Mouse (Mus musculus) brown adipose tissue, adult 24 weeks (tissue): Measurements from ENCODE around the gene Gabbr2. TPM values are rescaled to one million over a fixed set of nuclear protein-coding genes. Genes with fewer than 3 reads are reported as not detected.

Source experiments
- H3K27ac ChIP-seq: fragments of 200-500 bp; replicated peaks from 2 replicates; pipeline ENCODE4 v1.5.1; 2012; ENCODE audit warnings: low read depth, mild to moderate bottlenecking, low read length
- H3K4me1 ChIP-seq: fragments of 200-500 bp; 2 replicates; pipeline ENCODE4 v1.6.1; 2012; ENCODE audit warnings: low read length, mixed read lengths; ENCODE audit not compliant: control insufficient read depth, insufficient read depth, insufficient read length
- H3K4me3 ChIP-seq: fragments of 200-500 bp; 2 replicates; pipeline ENCODE4 v1.5.1; 2012; ENCODE audit warnings: low read depth, mild to moderate bottlenecking, low read length, moderate library complexity; ENCODE audit not compliant: insufficient read depth
- polyA plus RNA-seq: library from polyadenylated mRNA; stranded (reverse); fragments of >200 nt; gene quantifications from 2 replicates; pipeline ENCODE4 v1.2.4, GENCODE M21; 2012; ENCODE audit not compliant: missing spikeins, insufficient read depth, insufficient read length

Gabbr2 gene
- polyA plus RNA-seq, 1 experiment, result not detected

DNA sequence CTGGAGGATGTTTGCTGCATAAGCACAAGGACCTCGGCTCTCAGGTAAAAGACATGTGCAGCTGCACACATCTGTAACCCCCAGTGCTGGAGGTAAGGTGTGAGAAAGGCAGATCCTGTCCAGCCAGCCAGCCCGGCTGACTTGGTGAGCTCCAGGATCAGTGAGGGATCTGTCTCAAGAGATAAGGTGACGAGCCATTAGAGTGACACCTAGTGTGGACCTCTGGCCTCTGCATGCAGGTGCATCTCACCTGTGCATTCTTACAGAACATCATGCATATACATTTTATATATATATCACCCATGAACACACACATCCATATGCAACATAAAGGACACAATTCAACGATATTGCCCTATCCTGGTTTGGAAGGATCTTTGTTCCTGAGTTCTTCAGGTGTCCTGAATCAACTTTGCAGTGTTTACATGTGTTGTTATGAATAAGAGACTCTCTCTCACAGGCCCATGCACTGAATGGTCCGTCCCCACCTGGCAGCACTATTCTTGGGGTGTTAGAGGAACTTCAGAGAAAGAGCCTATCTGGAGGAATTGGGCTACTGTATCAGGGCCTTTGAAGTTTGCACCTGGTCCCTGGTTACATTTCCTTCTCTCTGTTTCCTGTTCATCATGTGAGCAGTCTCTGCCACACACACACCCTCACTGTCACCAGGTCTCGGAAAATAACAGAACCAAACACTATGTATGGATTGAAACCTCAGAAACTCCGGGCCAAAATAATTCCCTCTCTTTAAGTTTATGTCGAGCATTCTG is 9.1 kb upstream of the Gabbr2 start:
- H3K27ac ChIP-seq, result no peak overlapping the region
- no peak overlapping the region for H3K4me3 ChIP-seq
- H3K4me1 ChIP-seq, result no peaks in the 10 kb centered on the region

DNA sequence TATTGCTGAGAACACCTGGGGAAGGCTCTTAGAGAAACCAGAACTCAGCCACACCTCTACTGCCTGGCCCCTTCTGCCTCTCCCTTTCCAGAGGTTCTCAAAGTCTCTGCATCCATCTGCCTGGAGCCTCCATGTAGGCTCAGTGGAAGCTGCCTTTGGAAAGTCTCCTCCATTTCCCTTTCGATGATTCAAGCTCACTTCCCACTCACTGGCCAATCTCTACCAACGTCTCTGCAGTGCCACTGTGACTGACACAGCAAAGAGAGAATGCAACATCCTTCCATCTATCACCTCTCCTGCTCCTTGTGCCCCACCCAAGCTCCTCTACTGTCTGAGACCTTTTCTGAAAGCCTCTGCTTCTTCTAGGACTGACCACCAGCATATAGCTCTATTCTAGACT is 6.3 kb upstream of the Gabbr2 start:
- no peaks in the 10 kb centered on the region for H3K4me1 ChIP-seq
- no peak overlapping the region for H3K27ac ChIP-seq
- no peak overlapping the region for H3K4me3 ChIP-seq

GRCm38 (mm10) chr4:46992827-46993473 is 1.3 kb upstream of the Gabbr2 start:
- Histone ChIP-seq H3K4me3 (no peak overlapping the region), H3K27ac (no peak overlapping the region), H3K4me1 (no peaks in the 10 kb centered on the region)

DNA sequence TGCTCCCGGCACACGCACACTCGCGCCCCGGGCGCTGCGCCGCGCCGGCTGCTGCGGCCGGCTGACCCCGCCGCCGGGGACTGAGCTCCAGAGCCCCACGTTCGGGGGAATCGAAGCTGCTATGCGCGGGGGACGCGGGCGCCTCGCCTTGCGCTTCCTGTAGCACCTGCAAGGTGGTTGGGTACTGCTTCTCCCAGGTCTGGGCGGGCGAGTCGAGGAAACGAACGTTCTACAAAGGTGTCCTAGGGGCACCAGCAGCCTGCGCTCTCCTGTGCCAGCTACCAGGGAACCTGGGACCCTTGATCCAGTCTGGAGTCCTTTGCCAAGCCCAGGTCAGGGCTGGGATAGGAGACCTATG is 265 bp upstream of the Gabbr2 start:
- Histone ChIP-seq H3K4me3 (peak overlapping the region; percentile 45; the same call in 1 of the 2 replicates), H3K27ac (no peak overlapping the region), H3K4me1 (no peaks in the 10 kb centered on the region)

GRCm38 (mm10) chr4:46990281-46991015 is 1.2 kb downstream of the Gabbr2 start:
- Histone ChIP-seq H3K27ac (no peak overlapping the region), H3K4me3 (no peak overlapping the region), H3K4me1 (no peaks in the 10 kb centered on the region)

DNA sequence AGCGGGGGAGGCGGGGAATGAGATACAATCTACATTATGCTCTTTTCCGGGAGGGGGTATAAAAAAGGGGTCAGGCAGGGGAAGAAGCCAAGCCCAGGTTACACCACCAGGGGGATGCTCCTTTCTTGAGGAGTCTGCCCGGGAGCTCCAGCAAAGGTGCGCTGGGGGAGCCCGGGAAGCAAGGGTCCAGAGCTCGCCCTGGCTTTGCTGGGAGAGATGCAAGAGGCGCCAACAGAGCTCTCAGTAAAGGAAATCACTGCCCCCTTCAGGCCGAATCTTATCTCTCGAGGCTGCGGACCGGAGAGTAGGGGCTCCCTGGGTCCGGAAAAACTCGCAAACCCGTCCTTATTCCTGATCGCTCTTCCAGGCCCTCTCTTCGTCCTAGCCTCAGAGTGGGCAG is 1.8 kb downstream of the Gabbr2 start:
- no peak overlapping the region for H3K4me3 ChIP-seq

DNA sequence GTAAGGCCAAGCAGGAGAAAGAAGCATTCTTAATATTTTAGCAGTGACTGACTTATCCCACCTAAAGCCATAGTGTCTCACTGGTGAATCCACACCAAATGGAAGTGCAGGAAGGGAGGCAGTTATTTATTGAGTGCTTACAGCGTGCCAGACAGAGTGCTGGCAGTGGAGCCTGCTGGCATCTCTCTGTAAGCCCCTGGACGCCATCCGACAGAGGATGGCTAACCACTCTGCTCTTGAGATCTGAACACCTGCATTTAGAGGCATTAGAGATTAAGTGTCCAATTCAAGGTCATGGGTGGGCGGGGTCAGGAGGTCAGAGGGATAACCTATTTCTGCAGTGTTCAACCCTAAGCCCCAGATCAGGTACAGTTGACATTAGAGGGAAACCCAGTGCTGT is 2.8 kb downstream of the Gabbr2 start:
- Histone ChIP-seq H3K27ac (no peak overlapping the region), H3K4me3 (no peak overlapping the region)

More for the DNA sequence above, 1.8 kb downstream of the Gabbr2 start:
- H3K27ac ChIP-seq, result no peak overlapping the region
- no peaks in the 10 kb centered on the region for H3K4me1 ChIP-seq

GRCm38 (mm10) chr4:46988257-46988656 is 3.4 kb downstream of the Gabbr2 start:
- Histone ChIP-seq H3K27ac (no peak overlapping the region), H3K4me3 (no peak overlapping the region), H3K4me1 (no peaks in the 10 kb centered on the region)

More for the DNA sequence above, 2.8 kb downstream of the Gabbr2 start:
- H3K4me1 ChIP-seq, result no peaks in the 10 kb centered on the region

- no peak overlapping the region for H3K27ac ChIP-seq
- no peak overlapping the region for H3K4me3 ChIP-seq
- H3K4me1 ChIP-seq, result no peaks in the 10 kb centered on the region
Observed at GRCm38 (mm10) chr4:46987809-46988208, 3.9 kb downstream of the Gabbr2 start.

GRCm38 (mm10) chr4:46986054-46986453 is 5.6 kb downstream of the Gabbr2 start:
- no peak overlapping the region for H3K27ac ChIP-seq
- H3K4me1 ChIP-seq, result no peaks in the 10 kb centered on the region
- no peak overlapping the region for H3K4me3 ChIP-seq

DNA sequence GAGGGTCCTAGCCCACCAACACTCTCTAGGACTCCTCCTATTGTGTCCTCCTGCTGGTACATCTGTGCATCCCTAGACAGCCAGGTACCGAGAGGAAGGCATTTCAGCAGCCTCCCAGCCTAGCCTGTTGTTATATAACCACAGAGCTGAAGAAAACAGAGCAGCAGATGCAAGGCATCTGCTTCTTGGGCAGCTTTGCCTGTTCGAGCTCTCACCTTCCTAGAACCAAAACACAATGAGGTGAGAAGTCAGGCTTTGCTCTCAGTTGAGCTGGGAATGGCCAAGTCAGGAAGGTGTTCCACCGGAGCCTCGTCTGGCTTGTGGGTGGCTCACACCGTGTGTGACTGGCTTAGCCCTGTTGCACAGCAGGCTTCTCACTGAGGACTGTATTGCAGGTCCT is 8.8 kb downstream of the Gabbr2 start:
- Histone ChIP-seq H3K4me3 (no peak overlapping the region), H3K27ac (no peak overlapping the region), H3K4me1 (no peaks in the 10 kb centered on the region)

DNA sequence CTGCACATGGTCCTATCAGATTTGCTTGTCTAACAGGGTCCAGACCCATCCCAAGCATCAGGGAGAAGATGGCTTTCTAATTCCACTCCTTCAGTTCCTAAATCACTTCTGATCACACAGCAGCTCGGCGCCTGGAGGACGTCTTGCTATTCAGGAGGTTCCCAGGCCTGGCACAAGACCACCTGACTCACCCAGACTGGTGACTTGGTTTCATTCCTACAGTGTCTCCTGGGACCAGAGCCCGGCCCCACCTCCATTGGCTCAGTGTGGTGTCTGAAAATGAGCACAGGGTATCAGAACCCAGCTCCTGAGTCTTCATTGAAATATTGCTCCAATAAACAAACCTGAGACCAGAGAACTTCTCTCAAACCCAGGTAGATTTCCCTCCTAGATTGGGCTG is 9.6 kb downstream of the Gabbr2 start:
- Histone ChIP-seq H3K27ac (no peak overlapping the region), H3K4me1 (no peaks in the 10 kb centered on the region), H3K4me3 (no peak overlapping the region)

DNA sequence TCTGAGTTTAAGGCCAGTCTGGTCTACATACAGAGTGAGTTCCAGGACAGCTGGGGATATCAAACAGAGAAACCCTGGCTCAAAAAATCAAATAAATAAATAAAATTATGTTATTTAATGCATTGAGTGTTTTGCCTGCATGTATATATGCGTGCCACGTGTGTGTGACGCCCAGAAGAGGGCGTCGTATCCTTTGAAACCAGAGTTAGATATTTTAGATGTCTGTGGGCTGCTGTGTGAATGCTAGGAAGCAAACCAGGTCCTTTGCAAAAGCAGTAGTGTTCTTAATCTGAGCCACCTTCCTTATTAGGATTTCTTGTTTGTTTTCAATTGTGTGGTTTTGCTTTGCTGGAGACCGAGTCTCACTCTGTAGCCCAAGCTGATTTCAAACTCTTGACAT is 13.3 kb downstream of the Gabbr2 start:
- no peaks in the 10 kb centered on the region for H3K4me1 ChIP-seq
- H3K27ac ChIP-seq, result no peak overlapping the region
- H3K4me3 ChIP-seq, result no peak overlapping the region

GRCm38 (mm10) chr4:46977161-46977560 is 14.5 kb downstream of the Gabbr2 start:
- H3K4me1 ChIP-seq, result no peaks in the 10 kb centered on the region
- H3K4me3 ChIP-seq, result no peak overlapping the region
- H3K27ac ChIP-seq, result no peak overlapping the region

GRCm38 (mm10) chr4:46976671-46977071 is 15.0 kb downstream of the Gabbr2 start:
- Histone ChIP-seq H3K27ac (no peak overlapping the region), H3K4me3 (no peak overlapping the region), H3K4me1 (no peaks in the 10 kb centered on the region)
